Mouse (Mus musculus) liver, embryonic 14.5 days (tissue): ENCODE data around the gene Tmc6.

Experiments used
- CTCF ChIP-seq: IDR thresholded peaks from 2 replicates; pipeline ENCODE4 v1.5.1; 2016; ENCODE audit warnings: antibody characterized with exemption, low read depth, control low read depth
- EP300 ChIP-seq: IDR thresholded peaks from 2 replicates; pipeline ENCODE4 v1.6.1; 2016; ENCODE audit warnings: antibody characterized with exemption, low read depth

DNA sequence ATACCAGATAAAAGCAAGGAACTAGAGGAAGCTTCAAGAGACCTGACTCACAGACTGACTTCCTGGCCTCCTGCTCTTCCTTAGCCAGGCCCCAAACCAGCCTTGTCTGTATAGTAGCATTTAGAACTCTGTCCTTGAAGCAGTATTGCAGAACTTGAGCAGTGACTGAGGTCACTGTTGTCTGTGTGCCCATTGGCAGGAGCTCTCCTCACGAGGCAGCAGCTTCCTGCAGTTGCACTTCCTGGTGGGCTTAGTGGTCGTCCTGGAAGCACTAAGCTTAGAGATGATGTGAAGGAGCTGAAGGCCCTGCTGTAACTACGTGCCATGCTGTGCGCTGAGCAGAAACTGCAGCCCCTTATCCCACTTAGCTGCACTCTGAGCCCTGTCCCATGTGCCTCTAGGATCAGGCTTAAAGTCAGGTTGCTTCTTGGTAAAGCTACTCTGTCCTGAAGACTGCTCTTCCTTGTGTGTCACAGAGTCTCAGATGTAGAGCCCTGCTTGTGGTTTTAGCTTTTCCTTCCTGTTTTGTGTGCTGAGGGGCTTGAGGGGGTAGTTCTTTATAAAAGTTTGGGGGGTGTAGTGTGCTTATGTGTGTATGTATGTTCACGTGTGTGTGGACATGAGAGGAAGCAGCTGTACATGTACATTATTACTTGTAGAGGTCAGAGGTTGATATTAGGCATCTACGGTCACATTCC, 57.2 kb downstream of the Tmc6 start:
- TF ChIP-seq CTCF (no peak), EP300 (no peak)
